Mouse (Mus musculus) hematopoietic stem cell, adult 5-6 weeks (primary cell): ENCODE measurements around the gene Gid8. TPM values are rescaled to one million over a fixed set of nuclear protein-coding genes. Genes with fewer than 3 reads are reported as not detected.

Experiments
- total RNA-seq: library from RNA; stranded (forward); fragments of 172-1452, 232-1000 nt; gene quantifications from 2 replicates; pipeline ENCODE4 v1.2.3, GENCODE M21; 2017

The Gid8 gene
- total RNA-seq, 1 experiment from 2014 or later = 78.0 TPM

Other genes starting within 250 kb of the Gid8 start
- gene Ntsr1, start 210.1 kb upstream of the Gid8 start, total RNA-seq = not detected in 2 replicates
- gene Mrgbp, start 128.8 kb upstream of the Gid8 start, total RNA-seq = 37.2 and 40.4 TPM in 2 replicates
- gene Ogfr, start 120.9 kb upstream of the Gid8 start, total RNA-seq = 53.9 and 58.5 TPM in 2 replicates
- gene Col9a3, start 112.3 kb upstream of the Gid8 start, total RNA-seq = 1.8 and 2.0 TPM in 2 replicates
- not detected in 2 replicates for gene Tcfl5, start 67.4 kb upstream of the Gid8 start, total RNA-seq
- gene Dido1, start 118 bp upstream of the Gid8 start, total RNA-seq = 86.0 and 95.8 TPM in 2 replicates
- 7.3 and 9.4 TPM in 2 replicates for gene Slc17a9, start 15.1 kb downstream of the Gid8 start, total RNA-seq
- gene Bhlhe23, start 66.8 kb downstream of the Gid8 start, total RNA-seq = not detected in 2 replicates
- gene Ythdf1, start 210.8 kb downstream of the Gid8 start, total RNA-seq = 32.6 and 33.7 TPM in 2 replicates
- gene Birc7, start 218.9 kb downstream of the Gid8 start, total RNA-seq = not detected in 2 replicates
- gene Nkain4, start 244.6 kb downstream of the Gid8 start, total RNA-seq = not detected in 2 replicates